Mouse (Mus musculus) lung, embryonic 16.5 days (tissue): ENCODE data around the gene Cox19. TPM values are rescaled to one million over a fixed set of nuclear protein-coding genes. Genes with fewer than 3 reads are reported as not detected.

ENCODE experiments used
- ATAC-seq: fragments of 200-750 bp; cut with Nextera tagmentation; 2 replicates; pipeline ENCODE4 v1.8.0; 2017; ENCODE audit warnings: low read depth, mild to moderate bottlenecking, moderate library complexity
- H3K27ac ChIP-seq: fragments of 300-500 bp; sonication (generic); 2 replicates; pipeline ENCODE4 v1.5.1; 2014; ENCODE audit warnings: mild to moderate bottlenecking, control low read depth, low read length
- H3K27me3 ChIP-seq: fragments of 300-500 bp; sonication (generic); 2 replicates; pipeline ENCODE4 v1.6.1; 2014; ENCODE audit warnings: low read depth, low read length, mixed read lengths; ENCODE audit not compliant: control insufficient read depth, insufficient read depth
- H3K36me3 ChIP-seq: fragments of 300-500 bp; sonication (generic); 2 replicates; pipeline ENCODE4 v1.6.1; 2014; ENCODE audit warnings: low read length; ENCODE audit not compliant: control insufficient read depth, insufficient read depth
- H3K4me1 ChIP-seq: fragments of 300-500 bp; sonication (generic); replicated peaks from 2 replicates; pipeline ENCODE4 v1.6.1; 2014; ENCODE audit warnings: low read length, mixed read lengths; ENCODE audit not compliant: control insufficient read depth, insufficient read depth
- H3K4me2 ChIP-seq: fragments of 300-500 bp; sonication (generic); 2 replicates; pipeline ENCODE4 v1.6.1; 2014; ENCODE audit warnings: low read depth, low read length, control low read depth
- H3K4me3 ChIP-seq: fragments of 300-500 bp; sonication (generic); 2 replicates; pipeline ENCODE4 v1.5.1; 2014; ENCODE audit warnings: mild to moderate bottlenecking, low read length, control low read depth
- H3K9ac ChIP-seq: fragments of 300-500 bp; sonication (generic); 2 replicates; pipeline ENCODE4 v1.6.1; 2014; ENCODE audit warnings: low read length, control low read depth
- H3K9me3 ChIP-seq: fragments of 300-500 bp; sonication (generic); 2 replicates; pipeline ENCODE4 v1.6.1; 2016; ENCODE audit warnings: low read length; ENCODE audit not compliant: control insufficient read depth
- WGBS: fragments of 180-500 bp; shearing (Covaris S2); extraction: QIAGEN DNeasy Blood & Tissue Kit; methylation state at CpG from one replicate; pipeline ENCODE4 v1.1.7; 2014; 5-methylcytosine and 5-hydroxymethylcytosine counted together
- polyA plus RNA-seq: library from polyadenylated mRNA; unstranded; fragments of >200 nt; fragmentation: Nextera tagmentation; extraction: Ambion mirVana; gene quantifications from 2 replicates; pipeline ENCODE4 v1.2.1, GENCODE M21; 2015

The Cox19 gene
- polyA plus RNA-seq, 1 experiment from 2014 or later = 79.8 TPM

DNA sequence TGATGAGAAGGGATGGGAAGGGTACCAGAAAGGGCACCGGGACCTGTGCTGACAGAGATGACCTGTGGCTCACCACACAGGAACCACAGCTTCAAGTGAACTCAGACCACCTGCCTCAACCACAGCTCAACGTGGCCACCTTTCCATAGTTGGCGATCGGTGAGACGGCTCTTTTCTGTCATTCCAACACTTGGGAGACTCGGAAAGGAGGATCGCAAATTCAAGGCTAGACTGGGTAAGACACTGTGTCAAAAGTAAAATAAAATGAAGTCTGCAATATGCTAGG, 27.0 kb upstream of the Cox19 start:
- Histone ChIP-seq H3K27me3 (no peaks in the 10 kb centered on the region), H3K36me3 (no peaks in the 10 kb centered on the region), H3K9me3 (no peaks in the 10 kb centered on the region), H3K9ac (0 out of 2 replicates have a peak overlapping the region, but pooled peaks have one; percentile 48), H3K27ac (peak overlapping the region; percentile 99), H3K4me2 (no peak overlapping the region), H3K4me3 (no peak overlapping the region), H3K4me1 (peaks cover 61% of the 10 kb centered on the region)
- no peak for ATAC-seq
- WGBS = 67% methylated on average over 7 of the region's 7 CpGs

DNA sequence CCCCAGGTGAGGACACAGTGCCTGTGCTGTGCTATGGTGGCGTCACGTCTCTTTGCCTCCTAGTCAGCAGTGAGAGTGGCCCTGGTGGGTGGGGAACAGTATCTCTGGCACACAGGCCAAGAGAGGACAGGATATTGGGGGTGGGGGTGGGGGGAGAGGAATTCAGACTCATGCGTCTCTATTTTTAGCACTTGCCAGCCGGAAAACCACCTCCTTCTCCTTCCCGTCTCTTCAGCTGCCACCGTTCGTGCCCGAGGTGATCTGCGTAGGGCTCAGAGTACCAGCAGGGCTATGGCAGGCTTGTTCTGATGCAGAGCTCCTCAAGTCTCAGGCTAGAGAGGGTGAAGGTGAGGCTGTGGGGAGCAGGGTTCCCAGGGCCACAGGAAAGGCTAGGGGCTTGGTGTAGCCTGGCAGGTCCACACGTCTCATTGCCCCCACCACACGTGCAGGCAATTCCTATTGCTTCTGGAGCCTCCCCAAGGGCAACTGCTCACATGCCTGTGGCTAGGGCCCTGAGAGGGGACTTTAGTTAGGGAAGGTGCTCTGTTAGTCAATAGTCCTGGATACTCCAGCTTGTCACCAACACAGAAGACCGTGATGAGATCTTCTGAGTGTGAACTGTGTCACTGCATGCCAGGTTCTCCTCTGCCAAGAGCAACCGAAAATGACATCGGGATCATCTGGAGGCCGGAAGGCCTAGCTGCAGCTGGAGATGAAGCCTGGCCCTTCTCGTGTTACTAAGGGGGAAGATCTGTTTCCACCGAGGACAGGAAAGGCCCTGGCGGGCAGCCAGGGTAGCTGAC, 26.5 kb upstream of the Cox19 start, which contains the start of gene Gpr146:
TSS of gene Gpr146 (plus strand) at position 230 of the 803 bp plus-strand sequence.
- peak; percentile 39 for ATAC-seq
- H3K4me2 ChIP-seq = peak within 1 kb of the TSS; percentile 89

DNA sequence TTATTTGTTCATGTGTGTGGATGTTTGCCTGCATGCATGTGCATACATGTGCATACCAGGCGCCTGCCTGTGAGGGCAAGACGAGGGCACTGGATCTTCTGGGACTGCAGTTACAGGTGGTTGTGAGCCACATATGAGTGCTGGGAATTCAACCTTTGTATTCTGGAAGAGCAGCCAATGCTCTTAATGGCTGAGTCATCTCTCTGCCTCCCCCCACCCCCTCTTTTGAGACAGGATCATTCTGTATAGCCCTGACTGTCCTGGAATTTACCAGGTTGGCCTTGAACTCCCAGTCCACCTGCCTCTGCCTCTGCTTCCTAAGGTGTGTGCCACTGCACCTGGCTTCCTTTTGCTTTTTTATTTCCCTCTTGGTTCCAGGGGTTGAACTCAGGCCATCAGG, 23.6 kb upstream of the Cox19 start:
- no peaks in the 10 kb centered on the region for H3K9me3 ChIP-seq
- H3K9ac ChIP-seq = no peak overlapping the region
- 81% methylated on average over 2 of the region's 2 CpGs for WGBS
- no peak for ATAC-seq
- no peaks in the 10 kb centered on the region for H3K36me3 ChIP-seq
- H3K4me2 ChIP-seq = no peak overlapping the region
- H3K4me1 ChIP-seq = peaks cover 52% of the 10 kb centered on the region
- no peak overlapping the region for H3K27ac ChIP-seq
- H3K4me3 ChIP-seq = no peak overlapping the region
- no peaks in the 10 kb centered on the region for H3K27me3 ChIP-seq

More for the DNA sequence above, 26.5 kb upstream of the Cox19 start, which contains the start of gene Gpr146:
- Histone ChIP-seq H3K9ac (peak within 1 kb of the TSS; percentile 64), H3K9me3 (no peaks in the 10 kb centered on the region), H3K36me3 (no peaks in the 10 kb centered on the region), H3K27me3 (no peaks in the 10 kb centered on the region), H3K27ac (peak within 1 kb of the TSS; percentile 99), H3K4me1 (peaks cover 59% of the 10 kb centered on the region), H3K4me3 (no peak within 1 kb of the TSS; the same call in 1 of the 2 replicates)
- 21% methylated on average over 18 of the region's 18 CpGs for WGBS

DNA sequence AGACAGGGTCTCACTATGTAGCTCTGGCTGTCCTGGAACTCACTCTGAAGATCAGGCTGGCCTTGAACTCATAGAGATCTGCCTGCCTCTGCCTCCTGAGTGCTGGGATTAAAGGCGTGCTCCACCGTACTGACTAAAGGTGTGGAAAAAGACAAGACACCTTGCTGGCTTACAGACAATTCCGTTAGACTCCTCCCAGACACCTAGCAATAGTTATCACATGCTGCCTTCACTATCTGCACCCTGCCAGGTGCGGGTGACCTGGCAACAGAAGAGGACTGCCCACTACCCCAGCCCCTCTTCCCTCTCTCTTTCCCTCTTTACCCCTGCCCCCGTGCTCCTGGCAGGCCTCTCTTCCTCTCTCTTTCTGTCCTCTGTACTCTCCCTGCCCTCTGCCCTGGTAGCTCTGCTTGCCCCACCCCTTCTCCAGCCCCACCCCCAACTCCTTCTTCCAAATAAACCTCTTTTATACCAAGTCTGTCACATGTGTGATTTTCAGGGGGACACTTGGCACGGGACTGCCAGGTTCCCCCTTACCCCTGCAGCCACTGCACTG, 22.7 kb upstream of the Cox19 start:
- no peak for ATAC-seq
- WGBS = 66% methylated on average over 6 of the region's 6 CpGs

DNA sequence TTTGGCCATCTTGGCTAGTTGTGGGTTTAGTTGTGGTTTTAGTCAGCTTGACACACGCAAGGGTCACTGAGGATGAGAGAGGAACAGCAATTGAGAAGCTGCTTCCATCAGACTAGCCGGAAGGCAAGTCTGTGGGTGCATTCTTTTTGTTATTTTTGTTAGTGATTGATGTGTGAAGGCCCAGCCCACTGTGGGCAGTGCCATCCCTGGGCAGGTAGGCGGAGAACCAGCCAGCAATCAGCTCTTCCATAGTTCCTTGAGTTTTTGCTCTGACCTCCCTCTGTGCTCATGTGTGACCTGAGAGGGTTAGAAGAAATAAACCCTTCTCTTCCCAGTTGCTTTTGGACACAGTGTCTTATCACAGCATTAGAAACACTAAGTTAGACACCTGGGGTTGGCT, 21.9 kb upstream of the Cox19 start:
- ATAC-seq = no peak
- no peaks in the 10 kb centered on the region for H3K9me3 ChIP-seq
- no peaks in the 10 kb centered on the region for H3K27me3 ChIP-seq
- no peak overlapping the region for H3K9ac ChIP-seq
- 93% methylated on average over 3 of the region's 3 CpGs for WGBS
- H3K36me3 ChIP-seq = no peaks in the 10 kb centered on the region
- H3K4me3 ChIP-seq = no peak overlapping the region
- H3K4me2 ChIP-seq = no peak overlapping the region
- no peak overlapping the region for H3K27ac ChIP-seq
- peaks cover 36% of the 10 kb centered on the region for H3K4me1 ChIP-seq

More for the DNA sequence above, 22.7 kb upstream of the Cox19 start:
- Histone ChIP-seq H3K9me3 (no peaks in the 10 kb centered on the region), H3K27me3 (no peaks in the 10 kb centered on the region), H3K4me2 (no peak overlapping the region), H3K27ac (no peak overlapping the region), H3K4me1 (peaks cover 43% of the 10 kb centered on the region), H3K9ac (no peak overlapping the region), H3K36me3 (no peaks in the 10 kb centered on the region), H3K4me3 (no peak overlapping the region)

DNA sequence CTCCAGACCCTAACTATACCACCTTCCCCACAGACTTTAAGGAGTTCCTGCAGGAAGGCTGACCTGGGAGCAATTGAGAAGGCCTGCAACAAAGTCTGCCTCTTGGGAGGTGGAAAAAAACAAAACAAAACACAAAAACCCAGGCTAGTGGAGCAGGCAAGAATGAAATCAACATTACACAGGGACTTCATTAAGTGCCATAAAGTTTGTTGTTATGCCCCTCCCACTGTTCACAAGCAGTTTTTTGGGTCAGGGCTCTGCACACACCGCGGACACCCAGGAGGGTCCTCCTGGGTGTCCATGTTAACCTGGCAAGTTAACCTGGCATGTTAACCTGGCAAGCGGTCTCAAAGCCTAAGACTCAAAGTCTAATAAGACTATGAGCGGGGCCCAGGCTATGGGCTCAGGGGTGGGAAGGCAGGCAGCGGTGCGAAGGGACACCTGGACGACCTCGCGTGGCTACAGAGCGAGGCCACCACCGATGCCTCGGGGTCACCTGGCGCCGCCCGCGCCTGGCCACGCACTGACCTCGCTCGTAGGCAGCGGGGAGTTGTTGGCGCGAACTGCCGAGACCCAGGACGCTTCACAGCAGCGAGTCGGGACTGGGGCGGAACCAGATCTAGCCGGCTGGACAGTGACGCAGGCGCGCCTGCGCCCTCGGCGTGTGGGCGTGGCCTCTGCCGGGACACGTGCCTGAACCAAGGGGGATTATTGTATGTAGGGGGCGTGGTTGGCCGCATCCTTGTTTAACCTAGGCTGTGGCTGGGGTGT, 20.6 kb upstream of the Cox19 start:
- peak overlapping the region; percentile 81 for H3K27ac ChIP-seq
- H3K4me2 ChIP-seq = peak overlapping the region; percentile 94
- no peaks in the 10 kb centered on the region for H3K9me3 ChIP-seq
- no peaks in the 10 kb centered on the region for H3K36me3 ChIP-seq
- peak overlapping the region; percentile 80 for H3K4me3 ChIP-seq
- WGBS = 1% methylated on average over 39 of the region's 39 CpGs
- no peaks in the 10 kb centered on the region for H3K27me3 ChIP-seq
- H3K4me1 ChIP-seq = peaks cover 23% of the 10 kb centered on the region
- peak; percentile 96 for ATAC-seq
- H3K9ac ChIP-seq = peak overlapping the region; percentile 97

DNA sequence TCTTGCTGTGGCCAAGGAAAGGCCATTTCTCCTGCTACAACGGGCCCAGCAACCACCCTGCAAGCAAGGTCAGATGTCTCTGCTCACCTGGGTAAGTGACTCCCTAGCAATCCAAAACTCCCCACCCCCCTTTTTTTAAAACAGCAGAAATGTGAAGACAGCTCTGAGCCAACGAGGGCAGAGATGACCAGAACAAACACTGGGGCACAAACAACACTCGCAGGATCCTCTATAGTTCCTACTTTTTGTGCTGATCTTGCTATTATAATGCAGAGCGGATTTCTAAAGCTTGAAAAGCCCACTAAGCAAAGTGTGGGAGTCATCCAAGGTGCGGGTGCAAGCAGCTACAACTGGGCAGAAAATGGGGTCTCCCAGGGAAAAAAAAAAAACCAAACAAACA, 19.9 kb upstream of the Cox19 start:
- Histone ChIP-seq H3K4me3 (peak overlapping the region; percentile 80), H3K27ac (no peak overlapping the region; the same call in 1 of the 2 replicates), H3K4me2 (peak overlapping the region; percentile 94), H3K36me3 (no peaks in the 10 kb centered on the region), H3K9me3 (no peaks in the 10 kb centered on the region), H3K4me1 (peaks cover 22% of the 10 kb centered on the region), H3K27me3 (no peaks in the 10 kb centered on the region), H3K9ac (peak overlapping the region; percentile 97)
- no peak for ATAC-seq
- WGBS = 50% methylated on average over 5 of the region's 5 CpGs

DNA sequence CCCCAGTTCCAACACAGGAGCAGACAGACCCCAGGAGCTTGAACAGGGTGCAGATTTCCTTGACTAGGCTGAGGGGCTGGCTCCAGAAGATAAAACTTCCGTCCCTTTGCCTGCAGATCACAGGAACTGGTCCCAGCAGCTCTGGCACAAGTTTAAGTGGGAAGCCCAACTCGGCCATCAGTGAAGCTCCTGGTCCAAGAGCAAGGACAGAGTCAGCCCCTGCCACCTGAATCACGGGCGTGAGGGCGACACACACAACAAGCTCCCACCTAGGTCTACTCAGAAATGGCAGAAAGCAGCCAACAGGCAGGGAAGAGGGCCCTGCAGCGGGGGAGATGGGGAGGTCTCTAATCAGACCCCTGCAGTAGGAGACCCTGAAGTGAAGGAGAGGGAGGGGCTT, 19.1 kb upstream of the Cox19 start:
- no peaks in the 10 kb centered on the region for H3K36me3 ChIP-seq
- no peaks in the 10 kb centered on the region for H3K27me3 ChIP-seq
- 72% methylated on average over 6 of the region's 6 CpGs for WGBS
- H3K27ac ChIP-seq = no peak overlapping the region; the same call in 1 of the 2 replicates
- H3K4me2 ChIP-seq = no peak overlapping the region
- no peaks in the 10 kb centered on the region for H3K9me3 ChIP-seq
- H3K4me1 ChIP-seq = peaks cover 23% of the 10 kb centered on the region
- ATAC-seq = no peak
- peak overlapping the region; percentile 8; the same call in 1 of the 2 replicates for H3K9ac ChIP-seq
- no peak overlapping the region for H3K4me3 ChIP-seq
